8 mouse cellular contexts compared by ENCODE assay signal in the genomic region with DNA sequence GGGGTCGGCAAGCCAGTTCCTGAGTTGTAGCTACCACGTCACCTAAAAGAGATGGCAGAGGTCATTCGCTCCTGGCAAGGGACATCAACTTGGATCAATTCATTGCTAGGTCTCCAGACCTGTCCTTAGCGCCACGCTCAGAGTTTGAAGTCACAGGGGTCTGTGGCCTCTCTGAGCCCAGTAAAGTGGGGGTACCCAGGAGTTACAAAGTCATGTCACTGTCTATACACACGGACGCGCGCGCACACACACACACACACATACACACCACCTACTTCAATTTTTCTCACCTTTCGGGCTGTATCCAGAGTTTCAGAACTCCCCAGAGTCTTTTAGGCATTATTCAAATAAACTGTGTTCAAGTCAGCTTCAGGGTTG. TPM values are rescaled to one million over a fixed set of nuclear protein-coding genes. Genes with fewer than 3 reads are reported as not detected.
DNase-seq lines count a peak whose midpoint lies in the region; ATAC-seq and TF ChIP-seq lines count a peak whose summit lies in the region.

No protein-coding gene starts in this region.

- 27% methylated on average over 11 of the region's 11 CpGs for WGBS in heart, embryonic 13.5 days
- 42% methylated on average over 11 of the region's 11 CpGs for WGBS in forebrain, embryonic 14.5 days
- WGBS in liver, embryonic 13.5 days (ENCODE audit: insufficient replicate concordance): 32% methylated on average over 11 of the region's 11 CpGs

- no peak for TF ChIP-seq CTCF in CH12.LX (conservative IDR thresholded peaks at IDR 0.05 in 1 of 2, IDR thresholded peaks at IDR 0.05 in 1 of 2; ENCODE audit: low read depth in 2 of 2, low read length in 2 of 2)

- DNase-seq in heart, adult 8-10 months (ENCODE audit: low spot score): no peak
- DNase-seq in CH12.LX (ENCODE audit: extremely low read depth): no peak
- no peak for DNase-seq in forebrain, embryonic 14.5 days (ENCODE audit: low spot score)
- DNase-seq in liver, embryonic 13.5 days: no peak
- no peak for DNase-seq in ovary, postnatal 36 days (ENCODE audit: low spot score)
- DNase-seq in frontal cortex, postnatal 10 days (ENCODE audit: low spot score in 2 of 2): no peak
- DNase-seq in gastrocnemius, adult 8-10 months (ENCODE audit: low spot score in 2 of 2): no peak

- H3K27me3 ChIP-seq in heart, embryonic 13.5 days (replicated peaks): 0 out of 2 replicates have a peak, but pooled peaks cover 7% of the 10 kb centered on the region
- no peaks in the 10 kb centered on the region for H3K27me3 ChIP-seq in CH12.LX (replicated peaks)
- no peaks in the 10 kb centered on the region for H3K27me3 ChIP-seq in forebrain, embryonic 14.5 days (replicated peaks; ENCODE audit: control insufficient read depth, insufficient read depth, low read length)
- H3K27me3 ChIP-seq in liver, embryonic 13.5 days: peaks cover 18% of the 10 kb centered on the region

- H3K4me2 ChIP-seq in heart, embryonic 13.5 days: peak overlapping the region; percentile 70
- H3K4me2 ChIP-seq in CH12.LX (ENCODE audit: insufficient read depth, low read depth, poor library complexity, severe bottlenecking): peak overlapping the region; percentile 8; the same call in 1 of the 2 replicates
- peak overlapping the region; percentile 56 for H3K4me2 ChIP-seq in forebrain, embryonic 14.5 days (ENCODE audit: low read length)
- peak overlapping the region; percentile 70 for H3K4me2 ChIP-seq in liver, embryonic 13.5 days

- H3K27ac ChIP-seq in heart, embryonic 13.5 days (replicated peaks): no peak overlapping the region
- no peak overlapping the region for H3K27ac ChIP-seq in CH12.LX (ENCODE audit: insufficient read depth, low read depth)
- H3K27ac ChIP-seq in forebrain, embryonic 14.5 days (ENCODE audit: low read depth, low read length): no peak overlapping the region
- H3K27ac ChIP-seq in liver, embryonic 13.5 days: no peak overlapping the region

- no peak for TF ChIP-seq POLR2A in CH12.LX (IDR thresholded peaks at IDR 0.05; ENCODE audit: low read depth, low read length)

- H3K79me2 ChIP-seq in CH12.LX (replicated peaks; ENCODE audit: control insufficient read depth, extremely low read depth, insufficient read depth, poor library complexity, severe bottlenecking): peaks cover 26% of the 10 kb centered on the region

- no peaks in the 10 kb centered on the region for H3K4me1 ChIP-seq in heart, embryonic 13.5 days
- peaks cover 6 to 13% of the 10 kb centered on the region in 2 experiments; a peak in 3 of 4 replicates for H3K4me1 ChIP-seq in CH12.LX (ENCODE audit: control insufficient read depth in 1 of 2, insufficient read depth in 2 of 2)
- H3K4me1 ChIP-seq in forebrain, embryonic 14.5 days (ENCODE audit: control insufficient read depth, insufficient read depth, low read length): no peaks in the 10 kb centered on the region
- no peaks in the 10 kb centered on the region for H3K4me1 ChIP-seq in liver, embryonic 13.5 days (replicated peaks)

- no peak for TF ChIP-seq RAD21 in CH12.LX (IDR thresholded peaks at IDR 0.05; ENCODE audit: low read depth, low read length)

- peak overlapping the region; percentile 82 for H3K9ac ChIP-seq in heart, embryonic 13.5 days
- H3K9ac ChIP-seq in CH12.LX (ENCODE audit: insufficient read depth, low read depth): no peak overlapping the region; the same call in 1 of the 2 replicates
- peak overlapping the region; percentile 66; the same call in 1 of the 2 replicates for H3K9ac ChIP-seq in forebrain, embryonic 14.5 days (ENCODE audit: low read length)
- H3K9ac ChIP-seq in liver, embryonic 13.5 days: no peak overlapping the region

- in situ Hi-C loops in CH12.LX (cut with MboI; ENCODE audit: low pct_ligation_motif_present, low pct_unique_long_range_greater_than_20kb, low sequenced_read_pairs): no loop called here

- no peaks in the 10 kb centered on the region for H3K36me3 ChIP-seq in heart, embryonic 13.5 days
- no peaks in the 10 kb centered on the region for H3K36me3 ChIP-seq in CH12.LX (replicated peaks in 1 of 2; ENCODE audit: control insufficient read depth in 1 of 2, insufficient read depth in 1 of 2, low read length in 1 of 2)
- no peaks in the 10 kb centered on the region for H3K36me3 ChIP-seq in forebrain, embryonic 14.5 days (ENCODE audit: control insufficient read depth, insufficient read depth, low read length)
- no peaks in the 10 kb centered on the region for H3K36me3 ChIP-seq in liver, embryonic 13.5 days

- no peaks in the 10 kb centered on the region for H3K9me3 ChIP-seq in heart, embryonic 13.5 days
- no peaks in the 10 kb centered on the region for H3K9me3 ChIP-seq in CH12.LX (replicated peaks; ENCODE audit: low read length)
- H3K9me3 ChIP-seq in forebrain, embryonic 14.5 days (replicated peaks; ENCODE audit: control insufficient read depth, low read length): no peaks in the 10 kb centered on the region
- no peaks in the 10 kb centered on the region for H3K9me3 ChIP-seq in liver, embryonic 13.5 days (replicated peaks)

- peak overlapping the region; percentile 69 for H3K4me3 ChIP-seq in heart, embryonic 13.5 days
- peak overlapping the region in 2 of 3 experiments; percentile 78 to 100 for H3K4me3 ChIP-seq in CH12.LX (replicated peaks in 1 of 3; ENCODE audit: low read depth in 2 of 3, low read length in 2 of 3, poor library complexity in 1 of 3)
- H3K4me3 ChIP-seq in forebrain, embryonic 14.5 days (ENCODE audit: low read depth, low read length): peak overlapping the region; percentile 50
- H3K4me3 ChIP-seq in liver, embryonic 13.5 days (replicated peaks): peak overlapping the region; percentile 54

- ATAC-seq in heart, embryonic 13.5 days (ENCODE audit: extremely low read depth, insufficient number of reproducible peaks, low FRiP score, low TSS enrichment): no peak
- no peak; the same call in 1 of the 2 replicates for ATAC-seq in forebrain, embryonic 14.5 days
- ATAC-seq in liver, embryonic 13.5 days (ENCODE audit: low read depth): no peak

- dilution Hi-C loops in CH12.LX (cut with MboI; ENCODE audit: extremely low pct_ligation_motif_present, extremely low pct_unique_long_range_greater_than_20kb, low sequenced_read_pairs): no loop called here

- TF ChIP-seq EP300 in CH12.LX (IDR thresholded peaks at IDR 0.05; ENCODE audit: low read length): no peak

TF ChIP-seq in CH12.LX, 34 proteins besides CTCF, POLR2A, EP300 and RAD21:
- TF ChIP-seq ZNF384 (IDR thresholded peaks at IDR 0.05; ENCODE audit: low read depth, low read length) (no peak), ETS1 (conservative IDR thresholded peaks at IDR 0.05; ENCODE audit: low read depth, low read length) (no peak), MAFK (IDR thresholded peaks at IDR 0.05; ENCODE audit: insufficient replicate concordance, low read length) (no peak), USF1 (IDR thresholded peaks at IDR 0.05; ENCODE audit: low read depth, low read length) (no peak), POLR2AphosphoS2 (IDR thresholded peaks at IDR 0.05; ENCODE audit: low read depth, low read length) (no peak), ELF1 (IDR thresholded peaks at IDR 0.05; ENCODE audit: low read depth, low read length) (no peak), MEF2A (IDR thresholded peaks at IDR 0.05; ENCODE audit: borderline replicate concordance, low read depth, low read length) (no peak), JUN (IDR thresholded peaks at IDR 0.05; ENCODE audit: insufficient read depth, low read depth, low read length) (no peak)

RNA-seq across cellular contexts. Expression of gene Slc9a7, which starts 0.4 kb away (rescaled TPM):
- polyA plus RNA-seq in heart, embryonic 13.5 days (2015; fragmentation: Nextera tagmentation; extraction: Ambion mirVana): 4.3 and 4.9 TPM in 2 replicates
- total RNA-seq in heart, adult 8-10 months (2022): 1 to 10 TPM; 2.9 to 4.8 (median 3.4) TPM
- total RNA-seq in CH12.LX (2012; rRNA removed): 23.0 and 26.0 TPM in 2 replicates
- 21.6 and 25.6 TPM in 2 replicates for total RNA-seq in CH12.LX (2014; rRNA removed)
- polyA plus RNA-seq in CH12.LX (2012; ENCODE audit: insufficient read length, low read depth): 20.6 and 20.7 TPM in 2 replicates
- 2.7 and 4.9 TPM in 2 replicates for polyA plus RNA-seq in forebrain, embryonic 14.5 days (2014; fragmentation: Nextera tagmentation; extraction: Ambion mirVana)
- 0.21 and 0.38 TPM in 2 replicates for polyA plus RNA-seq in liver, embryonic 13.5 days (2015; fragmentation: Nextera tagmentation; extraction: Ambion mirVana)
- total RNA-seq in gastrocnemius, adult 8-10 months (2022): 10 to 100 TPM in 3 of 4 experiments, 1 to 10 TPM in 1; 6.9 to 10.9 (median 10.7) TPM

Comparison
In these comparisons a context has a peak if more than half of its experiments do, and no peak if none do; other contexts are left out.
1. H3K4me2 ChIP-seq: peak in every context shown above with its lines; median percentile 70 in heart, embryonic 13.5 days; 70 in liver, embryonic 13.5 days; 56 in forebrain, embryonic 14.5 days; 8 in CH12.LX.
2. H3K9ac ChIP-seq: peak in heart, embryonic 13.5 days (single experiment) and forebrain, embryonic 14.5 days (single experiment); none in CH12.LX (single experiment) and liver, embryonic 13.5 days (single experiment).
3. Peak in every context shown above with its lines, with median percentiles within 50 percentile points of each other: H3K4me3 ChIP-seq.